Mouse (Mus musculus) liver, embryonic 14.5 days (tissue): ENCODE data around the gene Msantd2. TPM values are rescaled to one million over a fixed set of nuclear protein-coding genes. Genes with fewer than 3 reads are reported as not detected.

Source experiments
- ATAC-seq: fragments of 200-750 bp; cut with Nextera tagmentation; 2 replicates; pipeline ENCODE4 v1.8.0; 2017; ENCODE audit warnings: moderate number of reproducible peaks, mild to moderate bottlenecking, moderate library complexity; ENCODE audit not compliant: insufficient read depth
- DNase-seq, 3 experiments: peaks; one replicate each; pipeline ENCODE4 v3.0.0-alpha.2; 2012 to 2013; ENCODE audit warnings: low read depth in 3 of 3, low spot score in 3 of 3
- H3K27ac ChIP-seq: fragments of 300-500 bp; sonication (generic); 2 replicates; pipeline ENCODE4 v1.5.1; 2014; ENCODE audit warnings: moderate library complexity, mild to moderate bottlenecking, control low read depth, inconsistent platforms
- H3K27me3 ChIP-seq: fragments of 300-500 bp; sonication (generic); 2 replicates; pipeline ENCODE4 v1.6.1; 2014; ENCODE audit warnings: mild to moderate bottlenecking, low read length, moderate library complexity; ENCODE audit not compliant: control insufficient read depth, insufficient read depth
- H3K36me3 ChIP-seq: fragments of 300-500 bp; sonication (generic); replicated peaks from 2 replicates; pipeline ENCODE4 v1.6.1; 2014; ENCODE audit warnings: low read depth; ENCODE audit not compliant: control insufficient read depth, insufficient read depth
- H3K4me1 ChIP-seq, 2 experiments: fragments of 200-500 bp in 1 of 2; fragments of 300-500 bp in 1 of 2; sonication (generic) in 1 of 2; replicated peaks; 2 replicates each; pipeline ENCODE4 v1.6.1; 2012 to 2014; ENCODE audit warnings: antibody characterized with exemption in 1 of 2, inconsistent platforms in 1 of 2, low read length in 1 of 2; ENCODE audit not compliant: control insufficient read depth in 2 of 2, insufficient read depth in 2 of 2
- H3K4me2 ChIP-seq: fragments of 300-500 bp; sonication (generic); 2 replicates; pipeline ENCODE4 v1.6.1; 2014; ENCODE audit warnings: low read depth, mild to moderate bottlenecking, control low read depth, moderate library complexity
- H3K4me3 ChIP-seq, 2 experiments: fragments of 200-500 bp in 1 of 2; fragments of 300-500 bp in 1 of 2; sonication (generic) in 1 of 2; 2 replicates each; pipeline ENCODE4 v1.5.1; 2012 to 2014; ENCODE audit warnings: low read depth in 2 of 2, low read length in 2 of 2, mild to moderate bottlenecking in 2 of 2, control low read depth in 1 of 2, inconsistent platforms in 1 of 2, moderate library complexity in 1 of 2; ENCODE audit not compliant: insufficient read depth in 1 of 2
- H3K9ac ChIP-seq: fragments of 300-500 bp; sonication (generic); replicated peaks from 2 replicates; pipeline ENCODE4 v1.6.1; 2014; ENCODE audit warnings: mild to moderate bottlenecking, control low read depth, moderate library complexity
- H3K9me3 ChIP-seq: fragments of 300-500 bp; sonication (generic); 2 replicates; pipeline ENCODE4 v1.6.1; 2016; ENCODE audit warnings: low read length, mixed read lengths; ENCODE audit not compliant: control insufficient read depth
- CTCF ChIP-seq: IDR thresholded peaks from 2 replicates; pipeline ENCODE4 v1.5.1; 2016; ENCODE audit warnings: antibody characterized with exemption, low read depth, control low read depth
- EP300 ChIP-seq: IDR thresholded peaks from 2 replicates; pipeline ENCODE4 v1.6.1; 2016; ENCODE audit warnings: antibody characterized with exemption, low read depth
- WGBS: fragments of 180-500 bp; shearing (Covaris S2); extraction: QIAGEN DNeasy Blood & Tissue Kit; methylation state at CpG from one replicate; pipeline ENCODE4 v1.1.7; 2014; ENCODE audit not compliant: insufficient replicate concordance; 5-methylcytosine and 5-hydroxymethylcytosine counted together
- polyA plus RNA-seq, 2 experiments: library from polyadenylated mRNA; depleted of rRNA in 1 of 2; stranded (reverse) in 1 of 2; unstranded in 1 of 2; fragments of >200 nt; fragmentation: Nextera tagmentation in 1 of 2; extraction: Ambion mirVana in 1 of 2; gene quantifications; 2 replicates each; pipeline versions ENCODE4 v1.2.1 to v1.2.3; 2012 to 2014

Gene Msantd2
- polyA plus RNA-seq, 2 experiments, result 3.8 to 9.3 TPM

DNA sequence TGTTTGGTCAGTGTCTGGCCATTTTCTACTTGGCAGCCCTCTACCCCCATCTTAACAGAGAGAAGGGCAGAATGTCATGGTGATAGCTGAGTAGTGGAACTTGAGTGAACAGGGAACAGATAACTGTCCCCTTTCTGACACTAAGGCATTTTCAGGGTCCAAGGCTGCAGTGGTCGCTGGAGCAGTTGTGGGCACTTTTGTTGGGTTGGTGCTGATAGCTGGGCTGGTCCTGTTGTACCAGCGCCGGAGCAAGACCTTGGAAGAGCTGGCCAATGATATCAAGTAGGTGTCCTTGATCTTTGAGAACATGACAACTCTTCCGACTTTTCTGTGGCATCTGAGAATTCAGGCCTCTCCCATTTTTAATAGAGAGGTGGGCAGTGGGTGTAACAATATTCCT is 47.7 kb downstream of the Msantd2 start:
- ATAC-seq (no peak), DNase-seq (no peak)
- H3K4me3 ChIP-seq, result no peak overlapping the region
- TF ChIP-seq CTCF, result no peak
- no peak for TF ChIP-seq EP300
- no peaks in the 10 kb centered on the region for H3K36me3 ChIP-seq
- H3K4me1 ChIP-seq, result no peaks in the 10 kb centered on the region; a peak in 1 of 4 replicates
- WGBS, result 45% methylated on average over 4 of the region's 4 CpGs
- H3K4me2 ChIP-seq, result no peak overlapping the region
- H3K27ac ChIP-seq, result no peak overlapping the region
- peaks cover 3% of the 10 kb centered on the region for H3K27me3 ChIP-seq
- H3K9me3 ChIP-seq, result no peaks in the 10 kb centered on the region
- no peak overlapping the region for H3K9ac ChIP-seq

- TF ChIP-seq EP300 (no peak), CTCF (no peak)
- 47% methylated on average over 5 of the region's 5 CpGs for WGBS
- Histone ChIP-seq H3K4me3 (no peak overlapping the region), H3K4me1 (no peaks in the 10 kb centered on the region), H3K9me3 (no peaks in the 10 kb centered on the region), H3K27me3 (peaks cover 3% of the 10 kb centered on the region), H3K4me2 (no peak overlapping the region), H3K9ac (no peak overlapping the region), H3K36me3 (no peaks in the 10 kb centered on the region), H3K27ac (no peak overlapping the region)
- DNase-seq, result no peak
- ATAC-seq, result no peak
Observed at GRCm38 (mm10) chr9:37537658-37538250, 48.6 kb downstream of the Msantd2 start.

- peaks cover 0 to 3% of the 10 kb centered on the region in 2 experiments; a peak in 1 of 4 replicates for H3K4me1 ChIP-seq
Observed at GRCm38 (mm10) chr9:37539170-37540025, 50.3 kb downstream of the Msantd2 start, which contains the start of gene Vsig2. Gene Vsig2, plus strand, starts transcription at chr9:37539255.

DNA sequence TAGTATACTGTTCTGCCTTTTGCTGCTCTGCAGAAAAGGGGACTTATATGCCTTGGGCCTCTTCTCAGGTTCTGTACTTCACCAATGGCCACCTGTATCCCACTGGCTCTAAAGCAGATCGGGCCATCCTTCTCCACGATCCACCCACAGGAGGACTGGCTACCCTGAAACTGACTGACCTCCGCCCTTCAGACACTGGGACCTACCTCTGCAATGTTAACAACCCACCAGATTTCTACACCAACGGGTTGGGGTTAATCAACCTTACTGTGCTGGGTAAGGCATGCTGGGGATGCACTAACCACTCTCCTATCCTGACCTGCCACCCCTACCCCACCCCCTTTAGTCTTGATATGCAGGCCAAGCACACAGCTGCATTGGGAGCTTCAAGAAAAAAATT is 51.1 kb downstream of the Msantd2 start:
- H3K9ac ChIP-seq, result no peak overlapping the region
- DNase-seq (no peak), ATAC-seq (no peak)
- no peaks in the 10 kb centered on the region for H3K36me3 ChIP-seq
- H3K4me1 ChIP-seq, result peaks cover 0 to 3% of the 10 kb centered on the region in 2 experiments; a peak in 1 of 4 replicates
- no peak overlapping the region for H3K4me3 ChIP-seq
- H3K27me3 ChIP-seq, result peaks cover 3% of the 10 kb centered on the region
- H3K4me2 ChIP-seq, result no peak overlapping the region
- no peaks in the 10 kb centered on the region for H3K9me3 ChIP-seq
- no peak for TF ChIP-seq CTCF
- no peak for TF ChIP-seq EP300
- 70% methylated on average over 4 of the region's 4 CpGs for WGBS
- H3K27ac ChIP-seq, result no peak overlapping the region

More at GRCm38 (mm10) chr9:37539170-37540025, 50.3 kb downstream of the Msantd2 start, which contains the start of gene Vsig2:
- no peak for ATAC-seq
- Histone ChIP-seq H3K9ac (no peak within 1 kb of the TSS), H3K4me2 (no peak within 1 kb of the TSS), H3K36me3 (no peaks in the 10 kb centered on the region), H3K9me3 (no peaks in the 10 kb centered on the region), H3K4me3 (no peak within 1 kb of the TSS), H3K27ac (no peak within 1 kb of the TSS), H3K27me3 (peaks cover 3% of the 10 kb centered on the region)
- WGBS, result 53% methylated on average over 23 of the region's 23 CpGs
- DNase-seq, result no peak
- TF ChIP-seq CTCF, result no peak
- no peak for TF ChIP-seq EP300
